Mouse (Mus musculus) cerebellum, adult 2 months (tissue): ENCODE results near the gene Slc26a8.

Experiments used
- CTCF ChIP-seq: fragments of 200-500 bp; IDR thresholded peaks from 2 replicates; pipeline ENCODE4 v1.5.1; 2011; ENCODE audit warnings: low read depth, mild to moderate bottlenecking, control low read depth, low read length, moderate library complexity, borderline replicate concordance; ENCODE audit not compliant: insufficient read depth
- POLR2A ChIP-seq: fragments of 200-500 bp; IDR thresholded peaks from 2 replicates; pipeline ENCODE4 v1.6.1; 2011; ENCODE audit warnings: low read length, control low read depth, borderline replicate concordance; ENCODE audit not compliant: insufficient read depth

DNA sequence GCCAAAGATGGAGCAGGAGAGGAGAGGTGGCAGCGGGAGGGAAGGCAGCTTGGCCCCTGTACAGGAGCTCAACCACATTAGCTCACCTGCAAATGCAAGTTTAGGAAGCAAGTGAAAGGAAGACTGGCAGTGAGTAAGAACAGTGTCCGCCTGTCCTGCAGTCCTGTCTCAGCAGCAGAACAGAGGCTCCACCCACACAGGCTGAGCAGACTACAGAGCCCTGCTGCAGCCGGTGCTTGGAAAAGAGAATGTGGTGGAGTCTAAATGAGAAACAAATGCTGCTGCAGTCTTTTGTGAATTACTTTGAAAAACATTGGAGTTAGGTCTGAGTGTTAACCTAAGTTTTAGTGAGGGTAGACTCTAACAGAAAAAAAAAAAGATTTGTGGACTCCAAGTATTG, 27.5 kb upstream of the Slc26a8 start:
- TF ChIP-seq POLR2A (no peak), CTCF (no peak)
